Mouse (Mus musculus): ENCODE results near the gene Pde7b. TPM values are rescaled to one million over a fixed set of nuclear protein-coding genes. Genes with fewer than 3 reads are reported as not detected.
"Not testable (repeated sequence)": the region's sequence is repeated elsewhere in the genome, so short reads cannot be mapped to it uniquely, and the experiment has no call there.

The Pde7b gene
- total RNA-seq, 1 experiment from 2014 or later: 5.1 TPM

- ATAC-seq (replicated peaks in 1 of 2; ENCODE audit: insufficient read depth in 1 of 2, low FRiP score in 2 of 2, low TSS enrichment in 1 of 2, low read depth in 1 of 2, poor library complexity in 2 of 2, severe bottlenecking in 2 of 2): no peak
Observed at GRCm38 (mm10) chr10:20528544-20529411, 196.1 kb downstream of the Pde7b start.

- no peak for ATAC-seq (replicated peaks in 1 of 2; ENCODE audit: insufficient read depth in 1 of 2, low FRiP score in 2 of 2, low TSS enrichment in 1 of 2, low read depth in 1 of 2, poor library complexity in 2 of 2, severe bottlenecking in 2 of 2)
Observed at GRCm38 (mm10) chr10:20527737-20528136, 197.1 kb downstream of the Pde7b start.

DNA sequence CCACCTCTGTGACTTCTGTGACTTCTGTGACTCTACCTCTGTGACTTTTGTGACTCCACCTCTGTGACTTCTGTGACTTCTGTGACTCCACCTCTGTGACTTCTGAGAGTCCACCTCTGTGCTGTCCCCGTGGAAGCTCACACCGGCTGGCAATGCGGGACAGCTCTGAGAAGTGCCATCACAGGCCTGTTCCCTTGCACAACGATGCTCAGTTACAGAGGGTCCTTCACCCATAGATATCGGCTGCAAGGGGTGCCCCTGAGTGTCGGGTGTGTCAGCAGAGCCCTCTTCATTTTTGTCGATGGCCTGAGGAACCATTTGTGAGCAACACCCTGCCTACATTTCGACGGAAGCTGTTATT lies 206.4 kb downstream of the Pde7b start:
- ATAC-seq (replicated peaks in 1 of 2; ENCODE audit: insufficient read depth in 1 of 2, low FRiP score in 2 of 2, low TSS enrichment in 1 of 2, low read depth in 1 of 2, poor library complexity in 2 of 2, severe bottlenecking in 2 of 2): no peak

DNA sequence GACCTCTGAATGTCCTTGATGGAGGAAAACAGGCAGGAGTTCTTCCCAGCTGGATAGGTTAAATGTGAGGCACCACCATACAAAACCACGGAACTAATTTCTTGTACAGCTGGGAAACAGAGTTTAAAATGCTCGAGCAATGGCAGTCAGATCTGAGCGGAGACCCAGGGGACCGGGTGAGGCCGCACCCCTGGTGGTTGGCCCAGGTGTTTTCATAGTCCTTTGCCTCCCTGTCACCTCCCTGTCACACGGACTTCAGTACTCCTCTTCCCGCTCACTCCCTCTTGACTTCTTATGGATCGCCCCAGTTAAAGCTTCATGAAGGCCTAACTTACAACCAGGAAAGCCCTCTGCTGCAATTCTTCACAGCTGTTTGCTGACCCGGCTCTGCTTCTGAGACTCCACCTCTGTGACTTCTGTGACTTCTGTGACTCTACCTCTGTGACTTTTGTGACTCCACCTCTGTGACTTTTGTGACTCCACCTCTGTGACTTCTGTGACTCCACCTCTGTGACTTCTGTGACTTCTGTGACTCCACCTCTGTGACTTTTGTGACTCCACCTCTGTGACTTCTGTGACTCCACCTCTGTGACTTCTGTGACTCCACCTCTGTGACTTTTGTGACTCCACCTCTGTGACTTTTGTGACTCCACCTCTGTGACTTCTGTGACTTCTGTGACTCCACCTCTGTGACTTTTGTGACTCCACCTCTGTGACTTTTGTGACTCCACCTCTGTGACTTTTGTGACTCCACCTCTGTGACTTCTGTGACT lies 206.9 kb downstream of the Pde7b start:
- ATAC-seq (replicated peaks in 1 of 2; ENCODE audit: insufficient read depth in 1 of 2, low FRiP score in 2 of 2, low TSS enrichment in 1 of 2, low read depth in 1 of 2, poor library complexity in 2 of 2, severe bottlenecking in 2 of 2): not testable (repeated sequence)

- ATAC-seq (replicated peaks in 1 of 2; ENCODE audit: insufficient read depth in 1 of 2, low FRiP score in 2 of 2, low TSS enrichment in 1 of 2, low read depth in 1 of 2, poor library complexity in 2 of 2, severe bottlenecking in 2 of 2): no peak
Observed at GRCm38 (mm10) chr10:20513891-20514290, 211.0 kb downstream of the Pde7b start.

DNA sequence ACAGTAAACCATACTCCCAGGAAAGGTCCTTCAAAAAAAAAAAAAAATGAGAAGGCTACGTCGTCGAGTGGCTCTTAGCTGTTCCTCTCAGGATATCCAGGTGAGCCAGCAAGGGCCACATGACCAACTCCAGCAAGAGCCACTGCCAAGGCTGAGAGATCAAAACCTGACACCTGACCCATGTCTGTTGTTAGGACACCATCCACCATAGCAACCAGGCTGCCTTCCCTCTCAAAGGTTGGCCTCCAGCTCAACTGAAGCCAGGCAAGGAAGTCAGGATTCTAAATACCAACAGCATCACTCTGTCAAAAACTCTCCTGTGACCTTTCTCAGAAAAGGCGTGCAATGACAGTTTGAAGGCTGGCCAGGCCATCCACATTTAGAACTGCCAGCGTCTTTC lies 211.4 kb downstream of the Pde7b start:
- ATAC-seq (replicated peaks in 1 of 2; ENCODE audit: insufficient read depth in 1 of 2, low FRiP score in 2 of 2, low TSS enrichment in 1 of 2, low read depth in 1 of 2, poor library complexity in 2 of 2, severe bottlenecking in 2 of 2): no peak

DNA sequence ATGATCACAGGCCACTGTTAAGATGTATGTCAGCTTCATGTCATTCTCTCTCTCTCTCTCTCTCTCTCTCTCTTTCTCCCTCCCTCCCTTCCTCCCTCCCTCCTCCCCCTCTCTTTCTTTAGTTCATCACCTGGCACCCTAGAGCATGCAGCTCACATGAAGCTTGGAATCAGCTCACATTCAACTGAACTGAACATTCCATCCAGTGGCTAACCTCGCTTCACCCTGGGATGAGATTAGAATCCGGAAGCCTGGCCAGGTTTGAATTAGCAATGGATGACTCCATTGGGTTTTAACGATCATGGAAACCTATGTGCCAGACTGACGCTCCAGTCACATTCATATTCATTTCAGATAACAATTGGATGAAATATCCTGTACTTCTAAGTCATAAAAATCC lies 215.1 kb downstream of the Pde7b start:
- ATAC-seq (replicated peaks in 1 of 2; ENCODE audit: insufficient read depth in 1 of 2, low FRiP score in 2 of 2, low TSS enrichment in 1 of 2, low read depth in 1 of 2, poor library complexity in 2 of 2, severe bottlenecking in 2 of 2): no peak

DNA sequence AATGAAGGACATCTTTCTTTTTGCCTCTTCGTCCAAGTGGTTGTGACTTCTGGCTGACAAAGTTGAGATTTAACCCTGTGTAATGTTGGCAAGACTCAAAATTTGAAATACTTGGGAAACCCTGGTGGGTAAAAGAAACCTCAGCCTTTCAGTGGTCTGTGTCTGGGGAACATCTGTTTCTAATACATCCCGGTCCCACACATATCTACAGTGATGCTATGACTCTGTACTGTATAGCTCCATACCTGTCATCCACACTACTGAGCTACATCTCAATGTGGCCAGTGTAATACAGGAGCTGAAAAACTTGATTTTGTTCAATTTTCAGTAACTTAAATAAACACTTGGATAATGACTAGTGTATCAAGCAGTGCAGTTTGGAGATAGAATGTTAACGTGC lies 216.4 kb downstream of the Pde7b start:
- ATAC-seq (replicated peaks in 1 of 2; ENCODE audit: insufficient read depth in 1 of 2, low FRiP score in 2 of 2, low TSS enrichment in 1 of 2, low read depth in 1 of 2, poor library complexity in 2 of 2, severe bottlenecking in 2 of 2): no peak

DNA sequence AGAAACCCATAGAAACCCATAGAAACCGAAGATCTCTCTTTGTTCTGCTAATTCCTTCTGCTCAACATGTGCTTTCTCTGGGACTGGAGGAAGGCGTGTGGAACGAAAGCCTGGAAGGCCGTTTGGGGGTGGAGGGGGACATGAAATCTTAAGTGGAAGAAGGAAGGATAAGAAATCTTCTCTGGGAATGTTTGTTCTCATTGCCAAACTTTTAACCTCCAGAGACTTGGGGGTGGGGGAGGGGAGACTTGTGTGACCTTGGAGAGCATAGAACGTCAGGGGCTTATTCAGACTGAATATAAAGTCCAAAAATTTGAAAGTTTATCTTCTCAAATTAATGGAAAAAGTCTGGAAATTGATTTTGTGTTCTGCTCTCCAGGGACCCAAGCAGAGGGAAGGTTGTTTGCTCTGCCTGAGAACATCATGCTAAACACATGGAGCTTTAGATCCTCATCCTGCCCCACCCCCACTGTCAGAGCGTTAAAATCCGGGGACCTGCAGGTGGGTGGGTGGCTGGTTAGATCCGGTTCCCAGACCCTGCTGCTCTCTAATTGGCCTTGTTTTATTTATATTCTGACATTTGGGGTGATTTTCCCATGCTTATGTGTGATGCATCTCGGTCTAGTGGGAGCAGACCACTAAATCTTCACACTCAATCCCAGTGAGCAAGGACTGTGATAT lies 217.0 kb downstream of the Pde7b start:
- no peak for ATAC-seq (replicated peaks in 1 of 2; ENCODE audit: insufficient read depth in 1 of 2, low FRiP score in 2 of 2, low TSS enrichment in 1 of 2, low read depth in 1 of 2, poor library complexity in 2 of 2, severe bottlenecking in 2 of 2)

DNA sequence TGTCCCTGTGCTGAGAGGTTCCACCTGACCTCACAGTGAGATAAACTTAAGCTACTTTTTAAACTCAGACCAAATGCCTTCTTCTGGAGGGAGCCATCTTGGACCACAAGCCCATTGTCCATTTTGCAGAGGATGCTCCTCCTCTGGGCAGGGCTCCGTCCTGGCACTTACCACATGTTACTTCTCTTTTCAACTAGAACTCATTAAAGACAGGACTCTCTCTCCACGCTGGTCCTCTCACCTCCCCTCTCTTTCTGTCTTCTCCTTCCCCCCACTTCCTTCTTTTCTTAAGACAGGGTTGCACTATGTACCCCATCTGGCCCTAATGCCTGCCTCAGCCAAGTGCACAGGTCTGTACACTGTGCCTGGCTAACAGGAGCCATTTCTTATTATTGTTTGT lies 217.8 kb downstream of the Pde7b start:
- peak; percentile 33 to 46; a peak in 3 of 4 replicates for ATAC-seq (replicated peaks in 1 of 2; ENCODE audit: insufficient read depth in 1 of 2, low FRiP score in 2 of 2, low TSS enrichment in 1 of 2, low read depth in 1 of 2, poor library complexity in 2 of 2, severe bottlenecking in 2 of 2)

DNA sequence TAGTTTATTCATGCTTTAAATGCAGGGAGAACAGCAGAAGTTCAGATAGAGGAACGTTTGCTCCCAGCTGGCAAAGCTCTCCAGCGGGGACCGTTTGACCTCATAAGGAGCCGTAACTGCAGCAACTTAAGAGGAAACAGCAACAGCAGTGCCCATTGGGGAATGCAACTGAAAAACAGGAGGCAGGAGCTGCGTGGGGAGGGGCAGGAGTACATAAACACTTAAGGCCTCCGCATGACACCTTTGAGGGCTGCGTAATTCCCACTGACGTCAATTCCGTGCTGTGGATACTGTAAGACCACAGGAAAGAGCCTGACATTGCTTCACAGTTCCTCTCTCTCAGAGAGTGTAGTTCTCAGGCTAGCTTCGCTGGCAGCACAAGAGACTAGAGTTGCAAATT lies 219.4 kb downstream of the Pde7b start:
- peak in 1 of 2 experiments; percentile 68; a peak in 2 of 4 replicates for ATAC-seq (replicated peaks in 1 of 2; ENCODE audit: insufficient read depth in 1 of 2, low FRiP score in 2 of 2, low TSS enrichment in 1 of 2, low read depth in 1 of 2, poor library complexity in 2 of 2, severe bottlenecking in 2 of 2)

DNA sequence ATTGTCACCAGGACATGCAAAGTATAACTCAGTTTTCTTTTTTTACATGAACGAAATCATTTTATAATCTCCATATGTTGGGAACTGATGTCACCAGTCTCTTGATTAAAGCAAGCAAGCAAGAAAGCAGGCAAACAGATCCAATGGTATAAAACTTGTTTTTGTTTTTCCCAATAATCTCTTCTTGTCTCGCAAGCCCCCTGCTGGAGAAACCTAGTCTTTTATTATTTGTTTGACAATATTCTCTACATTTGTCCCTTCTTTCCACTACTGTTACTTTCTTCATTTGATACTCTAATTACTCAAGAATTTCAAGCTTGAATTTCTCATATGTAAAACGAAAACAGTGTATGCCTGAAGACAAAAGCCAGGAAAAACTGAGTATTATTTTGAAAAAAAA lies 220.1 kb downstream of the Pde7b start:
- ATAC-seq (replicated peaks in 1 of 2; ENCODE audit: insufficient read depth in 1 of 2, low FRiP score in 2 of 2, low TSS enrichment in 1 of 2, low read depth in 1 of 2, poor library complexity in 2 of 2, severe bottlenecking in 2 of 2): no peak

DNA sequence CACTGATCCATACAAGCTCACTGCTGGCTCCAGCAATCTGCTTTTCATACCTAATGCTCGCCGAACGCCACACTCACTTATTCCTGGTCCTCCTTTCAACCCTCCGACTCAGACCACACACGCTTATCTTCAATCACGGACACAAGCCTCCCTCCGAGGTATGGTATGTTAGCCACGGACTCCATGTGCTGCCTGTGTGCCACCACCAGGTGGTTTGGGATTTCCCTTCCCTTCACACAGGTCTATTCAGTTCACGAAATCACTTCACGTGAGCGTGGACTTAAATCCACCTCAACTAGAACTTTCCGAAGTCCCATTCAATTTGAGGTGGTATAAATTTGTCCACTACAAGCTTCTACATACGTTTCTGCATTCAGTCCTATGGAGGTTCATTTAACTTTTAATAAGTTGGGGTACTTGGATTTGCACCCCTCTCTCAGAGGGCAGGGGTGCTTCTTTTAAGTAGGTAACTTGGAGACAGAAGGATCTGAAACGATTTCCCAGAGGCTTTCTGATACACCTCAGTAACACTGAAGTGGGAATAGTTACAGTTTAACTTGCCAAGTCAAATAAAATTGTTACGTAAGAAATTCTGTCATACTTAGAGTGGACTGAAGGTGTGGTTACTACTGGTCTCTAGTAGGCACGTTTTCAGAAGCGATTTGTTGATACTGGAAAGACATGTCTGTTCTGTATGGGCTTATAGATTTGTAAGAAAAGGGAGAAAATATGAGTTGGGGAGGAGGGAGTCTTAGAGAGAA lies 221.4 kb downstream of the Pde7b start:
- no peak for ATAC-seq (replicated peaks in 1 of 2; ENCODE audit: insufficient read depth in 1 of 2, low FRiP score in 2 of 2, low TSS enrichment in 1 of 2, low read depth in 1 of 2, poor library complexity in 2 of 2, severe bottlenecking in 2 of 2)

DNA sequence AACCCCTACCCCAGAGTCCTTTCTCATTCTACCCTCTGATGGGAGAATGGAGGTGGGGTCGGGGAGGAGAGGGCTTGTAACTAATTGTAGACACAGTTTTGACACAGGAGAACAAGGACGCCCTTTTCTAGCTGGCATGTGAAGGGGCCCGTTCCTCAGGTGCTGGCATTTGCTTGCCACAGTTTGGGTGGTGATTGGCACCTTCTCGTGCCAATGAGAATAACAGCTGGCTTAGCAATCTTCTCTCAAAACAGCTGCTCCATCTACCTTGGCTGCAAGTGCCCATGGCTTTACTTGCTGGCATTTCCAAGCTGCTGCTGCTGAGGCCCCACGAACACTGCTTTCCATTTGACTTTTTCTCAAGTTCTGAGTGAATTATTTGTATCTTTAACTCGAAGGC lies 223.7 kb downstream of the Pde7b start:
- no peak for ATAC-seq (replicated peaks in 1 of 2; ENCODE audit: insufficient read depth in 1 of 2, low FRiP score in 2 of 2, low TSS enrichment in 1 of 2, low read depth in 1 of 2, poor library complexity in 2 of 2, severe bottlenecking in 2 of 2)

DNA sequence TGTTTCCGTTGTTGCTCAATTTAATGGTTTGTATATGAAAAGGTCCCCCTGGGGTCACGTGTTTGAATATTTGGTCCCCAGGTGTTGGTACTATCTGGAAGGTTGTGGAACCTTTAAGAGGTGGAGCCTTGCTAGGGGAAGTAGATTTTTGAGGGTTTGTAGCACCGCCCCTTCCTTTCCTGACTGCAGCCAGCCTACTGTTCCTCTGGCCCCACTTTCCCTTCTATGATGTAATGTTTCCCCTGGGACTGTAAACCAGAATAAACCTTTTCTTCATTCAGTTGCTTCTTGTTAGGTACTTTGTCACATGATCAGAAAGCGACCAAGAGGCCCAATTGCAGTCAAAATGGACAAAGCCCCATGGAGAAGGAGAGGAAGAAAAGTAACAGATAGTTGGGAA lies 229.8 kb downstream of the Pde7b start:
- peak in 1 of 2 experiments; percentile 32; a peak in 1 of 4 replicates for ATAC-seq (replicated peaks in 1 of 2; ENCODE audit: insufficient read depth in 1 of 2, low FRiP score in 2 of 2, low TSS enrichment in 1 of 2, low read depth in 1 of 2, poor library complexity in 2 of 2, severe bottlenecking in 2 of 2)

GRCm38 (mm10) chr10:20493826-20494455 lies 230.9 kb downstream of the Pde7b start:
- ATAC-seq (replicated peaks in 1 of 2; ENCODE audit: insufficient read depth in 1 of 2, low FRiP score in 2 of 2, low TSS enrichment in 1 of 2, low read depth in 1 of 2, poor library complexity in 2 of 2, severe bottlenecking in 2 of 2): no peak
